8 mouse cellular contexts compared by ENCODE assay signal in genomic region chr15:94544052-94544636, GRCm38 (mm10). TPM values are rescaled to one million over a fixed set of nuclear protein-coding genes. Genes with fewer than 3 reads are reported as not detected.
DNase-seq lines count a peak whose midpoint lies in the region; ATAC-seq and TF ChIP-seq lines count a peak whose summit lies in the region.

No protein-coding gene starts in this region.

- peak overlapping the region; percentile 86 for H3K4me2 ChIP-seq in heart, embryonic 13.5 days
- H3K4me2 ChIP-seq in CH12.LX (ENCODE audit: insufficient read depth, low read depth, poor library complexity, severe bottlenecking), result peak overlapping the region; percentile 96
- H3K4me2 ChIP-seq in forebrain, embryonic 14.5 days (ENCODE audit: low read length), result peak overlapping the region; percentile 72
- H3K4me2 ChIP-seq in liver, embryonic 15.5 days, result peak overlapping the region; percentile 89

- TF ChIP-seq RAD21 in CH12.LX (IDR thresholded peaks at IDR 0.05; ENCODE audit: low read depth, low read length), result no peak

- no peaks in the 10 kb centered on the region for H3K27me3 ChIP-seq in heart, embryonic 13.5 days (replicated peaks)
- H3K27me3 ChIP-seq in CH12.LX (replicated peaks), result no peaks in the 10 kb centered on the region
- no peaks in the 10 kb centered on the region for H3K27me3 ChIP-seq in forebrain, embryonic 14.5 days (replicated peaks; ENCODE audit: control insufficient read depth, insufficient read depth, low read length)
- H3K27me3 ChIP-seq in liver, embryonic 15.5 days, result no peaks in the 10 kb centered on the region

- H3K4me1 ChIP-seq in heart, embryonic 13.5 days, result peaks cover 6% of the 10 kb centered on the region
- peaks cover 7 to 36% of the 10 kb centered on the region in 2 experiments; a peak in 3 of 4 replicates for H3K4me1 ChIP-seq in CH12.LX (ENCODE audit: control insufficient read depth in 1 of 2, insufficient read depth in 2 of 2)
- peaks cover 5% of the 10 kb centered on the region; the same call in 1 of the 2 replicates for H3K4me1 ChIP-seq in forebrain, embryonic 14.5 days (ENCODE audit: control insufficient read depth, insufficient read depth, low read length)
- peaks cover 19% of the 10 kb centered on the region for H3K4me1 ChIP-seq in liver, embryonic 15.5 days (replicated peaks)

- DNase-seq in heart, adult 11 months, result no peak
- no peak for DNase-seq in CH12.LX (ENCODE audit: extremely low read depth)
- DNase-seq in forebrain, embryonic 14.5 days (ENCODE audit: low spot score), result no peak
- no peak for DNase-seq in adrenal gland, postnatal 14 days
- no peak for DNase-seq in T-cell, adult 2 months (ENCODE audit: low spot score)
- no peak for DNase-seq in lung, postnatal 4 days

- no peak for TF ChIP-seq POLR2A in CH12.LX (IDR thresholded peaks at IDR 0.05; ENCODE audit: low read depth, low read length)

- peak overlapping the region; percentile 92 for H3K4me3 ChIP-seq in heart, embryonic 13.5 days
- H3K4me3 ChIP-seq in CH12.LX (replicated peaks in 1 of 3; ENCODE audit: low read depth in 2 of 3, low read length in 2 of 3, poor library complexity in 1 of 3), result peak overlapping the region; percentile 79 to 98 (median 87)
- H3K4me3 ChIP-seq in forebrain, embryonic 14.5 days (ENCODE audit: low read depth, low read length), result peak overlapping the region; percentile 62
- peak overlapping the region; percentile 82 for H3K4me3 ChIP-seq in liver, embryonic 15.5 days (replicated peaks)

- in situ Hi-C loops in CH12.LX (cut with MboI; ENCODE audit: low pct_ligation_motif_present, low pct_unique_long_range_greater_than_20kb, low sequenced_read_pairs), result loop anchor here (10.0 to 25.0 kb wide), 4 partner anchors 51 to 1007 kb away; no protein-coding TSS in a partner anchor

- dilution Hi-C loops in CH12.LX (cut with MboI; ENCODE audit: extremely low pct_ligation_motif_present, extremely low pct_unique_long_range_greater_than_20kb, low sequenced_read_pairs), result no loop called here

- 43% methylated on average over 9 of the region's 9 CpGs for WGBS in heart, embryonic 13.5 days
- WGBS in forebrain, embryonic 14.5 days, result 36% methylated on average over 9 of the region's 9 CpGs
- 31% methylated on average over 9 of the region's 9 CpGs for WGBS in liver, embryonic 15.5 days (ENCODE audit: insufficient replicate concordance)

- TF ChIP-seq EP300 in CH12.LX (IDR thresholded peaks at IDR 0.05; ENCODE audit: low read length), result no peak

- H3K9me3 ChIP-seq in heart, embryonic 13.5 days, result no peaks in the 10 kb centered on the region
- H3K9me3 ChIP-seq in CH12.LX (replicated peaks; ENCODE audit: low read length), result no peaks in the 10 kb centered on the region
- H3K9me3 ChIP-seq in forebrain, embryonic 14.5 days (replicated peaks; ENCODE audit: control insufficient read depth, low read length), result no peaks in the 10 kb centered on the region
- H3K9me3 ChIP-seq in liver, embryonic 15.5 days (replicated peaks), result no peaks in the 10 kb centered on the region

- no peaks in the 10 kb centered on the region for H3K79me2 ChIP-seq in CH12.LX (replicated peaks; ENCODE audit: control insufficient read depth, extremely low read depth, insufficient read depth, poor library complexity, severe bottlenecking)

- peak overlapping the region; percentile 74 for H3K27ac ChIP-seq in heart, embryonic 13.5 days (replicated peaks)
- peak overlapping the region; percentile 33; the same call in 1 of the 2 replicates for H3K27ac ChIP-seq in CH12.LX (ENCODE audit: insufficient read depth, low read depth)
- no peak overlapping the region for H3K27ac ChIP-seq in forebrain, embryonic 14.5 days (ENCODE audit: low read depth, low read length)
- peak overlapping the region; percentile 75 for H3K27ac ChIP-seq in liver, embryonic 15.5 days (replicated peaks)

- no peak for ATAC-seq in heart, embryonic 13.5 days (ENCODE audit: extremely low read depth, insufficient number of reproducible peaks, low FRiP score, low TSS enrichment)
- ATAC-seq in forebrain, embryonic 14.5 days, result no peak
- ATAC-seq in liver, embryonic 15.5 days (ENCODE audit: insufficient read depth), result no peak

- H3K9ac ChIP-seq in heart, embryonic 13.5 days, result peak overlapping the region; percentile 88
- H3K9ac ChIP-seq in CH12.LX (ENCODE audit: insufficient read depth, low read depth), result peak overlapping the region; percentile 53
- peak overlapping the region; percentile 67 for H3K9ac ChIP-seq in forebrain, embryonic 14.5 days (ENCODE audit: low read length)
- peak overlapping the region; percentile 68 for H3K9ac ChIP-seq in liver, embryonic 15.5 days

- H3K36me3 ChIP-seq in heart, embryonic 13.5 days, result 0 out of 2 replicates have a peak, but pooled peaks cover 4% of the 10 kb centered on the region
- peaks cover 5 to 36% of the 10 kb centered on the region in 2 experiments for H3K36me3 ChIP-seq in CH12.LX (replicated peaks in 1 of 2; ENCODE audit: control insufficient read depth in 1 of 2, insufficient read depth in 1 of 2, low read length in 1 of 2)
- H3K36me3 ChIP-seq in forebrain, embryonic 14.5 days (ENCODE audit: control insufficient read depth, insufficient read depth, low read length), result no peaks in the 10 kb centered on the region
- H3K36me3 ChIP-seq in liver, embryonic 15.5 days (replicated peaks), result 0 out of 2 replicates have a peak, but pooled peaks cover 2% of the 10 kb centered on the region

- TF ChIP-seq CTCF in CH12.LX (conservative IDR thresholded peaks at IDR 0.05 in 1 of 2, IDR thresholded peaks at IDR 0.05 in 1 of 2; ENCODE audit: low read depth in 2 of 2, low read length in 2 of 2), result no peak

TF ChIP-seq in CH12.LX, 34 proteins besides CTCF, POLR2A, EP300 and RAD21:
- TF ChIP-seq SMC3 (IDR thresholded peaks at IDR 0.05; ENCODE audit: low read depth, low read length), result no peak
- no peak for TF ChIP-seq MYC (IDR thresholded peaks at IDR 0.05; ENCODE audit: low read depth, low read length)
- no peak for TF ChIP-seq TCF12 (IDR thresholded peaks at IDR 0.05; ENCODE audit: low read depth, low read length)
- no peak for TF ChIP-seq RCOR1 (conservative IDR thresholded peaks at IDR 0.05; ENCODE audit: low read depth, low read length)
- no peak for TF ChIP-seq SIN3A (IDR thresholded peaks at IDR 0.05; ENCODE audit: low read length)
- no peak for TF ChIP-seq POLR2AphosphoS2 (IDR thresholded peaks at IDR 0.05; ENCODE audit: low read depth, low read length)
- no peak for TF ChIP-seq ZC3H11A (IDR thresholded peaks at IDR 0.05; ENCODE audit: low read depth, low read length)
- no peak for TF ChIP-seq JUND (conservative IDR thresholded peaks at IDR 0.05; ENCODE audit: low read depth, low read length)
- TF ChIP-seq KAT2A (IDR thresholded peaks at IDR 0.05; ENCODE audit: insufficient replicate concordance, low read length), result no peak
- no peak for TF ChIP-seq ZKSCAN1 (IDR thresholded peaks at IDR 0.05; ENCODE audit: borderline replicate concordance, low read depth, low read length)
- no peak; the same call in 1 of the 2 replicates for TF ChIP-seq ZNF384 (IDR thresholded peaks at IDR 0.05; ENCODE audit: low read depth, low read length)
- TF ChIP-seq ELF1 (IDR thresholded peaks at IDR 0.05; ENCODE audit: low read depth, low read length), result no peak
- no peak for TF ChIP-seq GABPA (IDR thresholded peaks at IDR 0.05; ENCODE audit: insufficient replicate concordance, low read depth, low read length)
- no peak for TF ChIP-seq NRF1 (IDR thresholded peaks at IDR 0.05; ENCODE audit: low read depth, low read length)
- no peak for TF ChIP-seq E2F4 (IDR thresholded peaks at IDR 0.05; ENCODE audit: insufficient replicate concordance, low read depth, low read length)
- no peak for TF ChIP-seq IRF4 (IDR thresholded peaks at IDR 0.05; ENCODE audit: low read depth, low read length)
- no peak for TF ChIP-seq MXI1 (IDR thresholded peaks at IDR 0.05; ENCODE audit: low read depth, low read length)
- TF ChIP-seq PAX5 (IDR thresholded peaks at IDR 0.05; ENCODE audit: low read length), result no peak

RNA-seq across cellular contexts. Expression of gene Irak4, which starts 0.7 kb away (rescaled TPM):
- polyA plus RNA-seq in heart, embryonic 13.5 days (2015; fragmentation: Nextera tagmentation; extraction: Ambion mirVana), result 3.8 and 4.3 TPM in 2 replicates
- total RNA-seq in CH12.LX (2012; rRNA removed), result 11.9 and 15.3 TPM in 2 replicates
- total RNA-seq in CH12.LX (2014; rRNA removed), result 7.6 and 7.7 TPM in 2 replicates
- polyA plus RNA-seq in CH12.LX (2012; ENCODE audit: insufficient read length, low read depth), result 11.6 and 14.4 TPM in 2 replicates
- 0.97 and 1.1 TPM in 2 replicates for polyA plus RNA-seq in forebrain, embryonic 14.5 days (2014; fragmentation: Nextera tagmentation; extraction: Ambion mirVana)
- 3.6 and 4.2 TPM in 2 replicates for polyA plus RNA-seq in liver, embryonic 15.5 days (2015; fragmentation: Nextera tagmentation; extraction: Ambion mirVana)
- total RNA-seq in adrenal gland, postnatal 14 days (2021), result 15.7 and 17.5 TPM in 2 replicates

RNA-seq across cellular contexts. Expression of gene Pus7l, which starts 0.8 kb away (rescaled TPM):
- 4.0 and 4.6 TPM in 2 replicates for polyA plus RNA-seq in heart, embryonic 13.5 days (2015; fragmentation: Nextera tagmentation; extraction: Ambion mirVana)
- total RNA-seq in CH12.LX (2012; rRNA removed) (14.8 and 17.5 TPM in 2 replicates), CH12.LX (2014; rRNA removed) (16.9 and 19.5 TPM in 2 replicates)
- polyA plus RNA-seq in CH12.LX (2012; ENCODE audit: insufficient read length, low read depth), result 15.0 and 15.2 TPM in 2 replicates
- polyA plus RNA-seq in forebrain, embryonic 14.5 days (2014; fragmentation: Nextera tagmentation; extraction: Ambion mirVana), result 5.2 and 6.2 TPM in 2 replicates
- 2.3 and 2.6 TPM in 2 replicates for polyA plus RNA-seq in liver, embryonic 15.5 days (2015; fragmentation: Nextera tagmentation; extraction: Ambion mirVana)
- 5.2 and 6.3 TPM in 2 replicates for total RNA-seq in adrenal gland, postnatal 14 days (2021)

RNA-seq across cellular contexts. Expression of gene Twf1, which starts 45.5 kb away (rescaled TPM):
- 44.3 and 47.6 TPM in 2 replicates for polyA plus RNA-seq in heart, embryonic 13.5 days (2015; fragmentation: Nextera tagmentation; extraction: Ambion mirVana)
- 10.4 and 13.0 TPM in 2 replicates for total RNA-seq in CH12.LX (2012; rRNA removed)
- total RNA-seq in CH12.LX (2014; rRNA removed), result 33.4 and 37.0 TPM in 2 replicates
- 24.7 and 30.1 TPM in 2 replicates for polyA plus RNA-seq in CH12.LX (2012; ENCODE audit: insufficient read length, low read depth)
- polyA plus RNA-seq in forebrain, embryonic 14.5 days (2014; fragmentation: Nextera tagmentation; extraction: Ambion mirVana), result 103 and 105 TPM in 2 replicates
- 25.5 and 26.0 TPM in 2 replicates for polyA plus RNA-seq in liver, embryonic 15.5 days (2015; fragmentation: Nextera tagmentation; extraction: Ambion mirVana)
- total RNA-seq in adrenal gland, postnatal 14 days (2021), result 66.8 and 69.1 TPM in 2 replicates
